Mouse (Mus musculus): ENCODE measurements at regions not wholly inside any gene's neighbourhood (a gene's known extent, or its start where the extent isn't known, plus 50 kb on each side); places are given as distances from the start of the nearest gene placed in this dataset.

DNA sequence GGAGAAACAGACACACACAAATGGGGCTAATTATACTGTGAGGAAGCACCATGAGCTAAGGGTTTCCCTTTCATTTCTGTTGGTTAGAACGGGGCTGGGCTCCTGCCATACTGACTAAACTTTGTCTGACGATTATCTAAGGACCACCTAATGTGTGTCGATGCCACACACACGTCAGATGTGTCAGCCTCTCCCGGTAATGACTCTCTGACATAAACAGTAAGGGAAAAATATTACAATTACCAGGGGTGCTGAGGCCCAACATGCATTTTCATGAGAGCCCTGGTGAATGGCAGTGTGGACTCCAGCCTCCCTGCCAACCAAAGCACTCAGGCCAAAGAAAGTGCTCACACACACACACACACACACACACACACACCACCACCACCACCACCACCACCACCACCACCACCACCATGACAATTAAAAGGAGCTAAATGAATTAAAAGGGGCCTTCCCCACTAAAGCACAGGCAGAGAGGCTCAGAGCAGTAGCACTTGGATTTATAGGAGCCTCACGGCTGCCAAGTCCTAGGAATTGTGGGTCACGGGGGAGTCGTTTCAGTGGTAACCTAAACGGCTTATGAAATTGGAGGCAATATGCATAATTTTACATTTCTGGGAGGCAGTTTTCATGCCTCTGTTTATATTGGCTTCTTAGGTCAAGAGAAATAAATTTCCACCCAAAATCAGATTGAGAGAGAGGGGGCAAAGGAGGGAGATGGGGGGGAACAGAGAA, 193.7 kb upstream of the Irx3 start:
- TF ChIP-seq POLR2A (IDR thresholded peaks at IDR 0.05; ENCODE audit: insufficient read length, low read depth) (no peak), TCF3 (IDR thresholded peaks at IDR 0.05; ENCODE audit: insufficient read length, low read depth) (no peak), POLR2AphosphoS2 (IDR thresholded peaks at IDR 0.05; ENCODE audit: insufficient read length, low read depth) (no peak), MYOD1 (IDR thresholded peaks at IDR 0.05; ENCODE audit: control insufficient read depth in 1 of 3, insufficient read length in 2 of 3, low read depth in 2 of 3) (no peak), USF1 (IDR thresholded peaks at IDR 0.05; ENCODE audit: low read depth) (no peak), E2F4 (IDR thresholded peaks at IDR 0.05; ENCODE audit: insufficient read depth) (no peak), MYOG (IDR thresholded peaks at IDR 0.05; ENCODE audit: control insufficient read depth in 1 of 3, insufficient read depth in 1 of 3, insufficient read length in 2 of 3, low read depth in 2 of 3) (no peak), MAX (IDR thresholded peaks at IDR 0.05; ENCODE audit: low read depth) (no peak), SRF (IDR thresholded peaks at IDR 0.05; ENCODE audit: control insufficient read depth, insufficient read length, low read depth) (no peak), TCF12 (IDR thresholded peaks at IDR 0.05; ENCODE audit: insufficient read depth, poor library complexity, severe bottlenecking) (no peak), CEBPB (IDR thresholded peaks at IDR 0.05; ENCODE audit: insufficient read depth, poor library complexity, severe bottlenecking) (peak; percentile 59; the same call in 1 of the 2 replicates)
